Mouse (Mus musculus) adrenal gland (tissue): Measurements from ENCODE around the gene Erbb2.

Source experiments
- intact Hi-C: fragments of 180-260 bp; cut with DNase I; formaldehyde crosslinking; loops from one replicate; pipeline ENCODE4 v1.15.1; 2025

Erbb2 gene

GRCm38 (mm10) chr11:98385638-98386585 is 26.4 kb upstream of the Erbb2 start, which contains the start of gene Pnmt:
Gene Pnmt, plus strand, starts transcription at chr11:98386450.
- intact Hi-C loops: no loop called here

DNA sequence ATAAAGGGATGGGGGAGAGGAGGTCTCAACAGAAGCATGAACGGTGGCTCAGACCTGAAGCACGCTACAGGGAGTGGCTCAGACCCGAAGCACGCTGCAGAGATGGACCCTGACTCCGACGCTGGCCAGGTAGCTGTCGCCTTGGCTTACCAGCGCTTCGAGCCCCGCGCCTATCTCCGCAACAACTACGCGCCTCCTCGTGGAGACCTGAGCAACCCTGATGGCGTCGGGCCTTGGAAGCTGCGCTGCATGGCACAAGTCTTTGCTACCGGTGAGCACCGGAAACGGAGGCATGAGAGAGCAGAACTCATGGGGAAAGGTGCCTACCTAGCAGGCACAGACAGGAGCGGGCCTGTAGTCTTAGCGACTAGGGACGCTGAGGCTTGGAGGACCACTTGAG is 25.7 kb upstream of the Erbb2 start:
- intact Hi-C loops: no loop called here

DNA sequence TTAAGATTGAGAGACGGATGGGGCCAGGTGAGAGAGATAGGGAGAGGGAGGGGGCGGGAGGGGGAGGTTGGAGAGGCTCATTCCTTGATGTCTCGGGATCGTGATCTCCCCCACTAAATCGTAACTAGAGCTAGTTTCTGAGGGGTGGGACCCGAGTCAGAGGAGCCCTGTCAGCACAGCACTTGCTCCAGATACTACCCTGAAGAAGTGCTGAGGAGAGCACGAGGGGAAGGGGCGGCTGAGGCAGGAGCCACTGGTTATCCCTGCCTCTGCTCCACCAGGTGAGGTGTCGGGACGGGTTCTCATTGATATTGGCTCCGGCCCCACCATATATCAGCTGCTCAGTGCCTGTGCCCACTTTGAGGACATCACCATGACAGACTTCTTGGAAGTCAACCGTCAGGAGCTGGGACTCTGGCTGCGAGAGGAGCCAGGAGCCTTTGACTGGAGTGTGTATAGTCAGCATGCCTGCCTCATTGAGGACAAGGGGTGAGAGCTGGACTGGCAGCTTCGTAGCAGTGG is 25.2 kb upstream of the Erbb2 start:
- intact Hi-C loops: no loop called here

GRCm38 (mm10) chr11:98388282-98388681 is 24.0 kb upstream of the Erbb2 start:
- intact Hi-C loops: no loop called here

GRCm38 (mm10) chr11:98389221-98389780 is 23.0 kb upstream of the Erbb2 start:
- intact Hi-C loops: no loop called here

GRCm38 (mm10) chr11:98390141-98390540 is 22.1 kb upstream of the Erbb2 start:
- intact Hi-C loops: no loop called here

DNA sequence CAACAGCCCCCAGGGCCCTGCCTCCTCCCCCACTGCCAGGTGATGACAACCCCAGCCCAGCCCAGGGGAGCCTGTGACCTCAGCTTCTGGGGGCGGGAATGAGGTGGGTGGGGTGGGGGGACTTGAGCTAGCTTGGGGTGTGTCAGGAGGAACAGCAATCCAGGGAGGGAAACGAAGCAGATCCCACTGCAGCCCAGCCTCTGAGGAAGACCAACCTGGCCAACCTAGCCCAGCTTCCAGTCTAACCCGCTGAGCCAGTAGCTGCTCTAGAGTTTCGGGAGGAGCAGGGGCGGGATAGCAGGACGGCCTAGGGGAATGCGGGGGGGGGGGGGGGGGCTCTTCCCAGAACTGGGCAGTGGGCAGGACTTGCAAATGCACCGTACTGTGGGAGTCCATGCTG is 20.2 kb upstream of the Erbb2 start:
- intact Hi-C loops: no loop called here

DNA sequence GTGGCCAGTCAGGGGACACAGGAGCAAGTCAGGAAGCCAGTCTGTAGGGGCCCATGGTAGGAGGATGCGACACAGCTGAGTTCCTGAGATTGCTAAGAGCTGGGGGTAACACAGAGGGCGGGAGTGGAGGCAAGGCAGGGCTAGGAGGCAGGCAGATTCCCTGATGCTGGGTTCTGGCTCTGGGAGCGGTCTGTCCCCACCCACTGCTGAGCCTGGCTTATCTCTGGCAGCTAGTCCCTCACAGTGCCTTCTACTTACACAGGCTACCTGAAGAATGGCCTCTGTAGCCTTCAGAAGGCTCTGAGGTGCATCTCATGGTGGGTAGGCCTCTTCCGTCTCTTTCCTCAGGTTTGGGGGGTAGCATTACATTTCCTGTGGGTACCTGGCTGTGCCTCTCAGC is 19.6 kb upstream of the Erbb2 start:
- intact Hi-C loops: no loop called here

GRCm38 (mm10) chr11:98393317-98393716 is 19.0 kb upstream of the Erbb2 start:
- intact Hi-C loops: no loop called here

DNA sequence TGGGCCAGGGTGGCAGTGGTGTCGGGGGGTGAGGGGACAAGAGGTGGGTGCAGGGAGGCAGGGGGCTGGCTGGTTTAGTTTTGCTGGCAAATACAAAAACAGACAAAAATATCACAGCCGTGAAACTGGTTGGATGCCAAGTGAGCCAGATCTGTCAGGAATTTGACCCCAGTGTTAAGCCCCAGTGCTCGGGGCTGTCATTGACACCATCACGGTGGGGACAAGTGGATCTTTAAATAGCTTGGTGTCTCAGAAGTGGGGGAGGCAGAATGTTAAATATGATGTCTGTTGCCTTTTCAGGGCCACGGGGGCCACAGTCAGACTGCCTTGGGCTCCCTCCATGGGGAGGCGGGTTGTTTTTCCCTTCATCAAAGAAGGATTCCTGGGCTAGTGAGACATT is 18.0 kb upstream of the Erbb2 start:
- intact Hi-C loops: no loop called here

GRCm38 (mm10) chr11:98395041-98395440 is 17.2 kb upstream of the Erbb2 start:
- intact Hi-C loops: no loop called here

DNA sequence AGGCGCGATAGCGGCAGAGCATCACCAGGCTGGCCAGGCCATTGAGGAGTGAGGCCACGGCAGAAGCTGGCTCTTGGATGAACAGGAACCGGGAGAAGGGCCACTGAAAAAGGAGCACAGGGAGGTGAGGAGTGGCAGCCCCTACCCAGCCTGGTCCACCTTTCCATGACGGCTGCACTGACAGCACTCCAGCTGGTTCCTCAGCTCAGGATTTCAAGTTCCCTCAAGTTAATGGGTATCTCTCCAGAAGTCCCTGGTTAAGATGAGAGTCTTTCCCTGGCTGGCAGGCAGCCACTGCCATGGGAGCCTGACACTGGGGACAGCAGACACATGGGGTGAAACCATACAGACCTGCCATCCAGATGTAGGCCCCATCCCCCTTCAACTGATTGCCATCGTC is 14.3 kb upstream of the Erbb2 start:
- intact Hi-C loops: no loop called here

- intact Hi-C loops: no loop called here
These were observed 12.0 kb upstream of the Erbb2 start, which contains the start of gene Pgap3 for GRCm38 (mm10) chr11:98400161-98400726. Gene Pgap3, minus strand, starts transcription at chr11:98400490.

DNA sequence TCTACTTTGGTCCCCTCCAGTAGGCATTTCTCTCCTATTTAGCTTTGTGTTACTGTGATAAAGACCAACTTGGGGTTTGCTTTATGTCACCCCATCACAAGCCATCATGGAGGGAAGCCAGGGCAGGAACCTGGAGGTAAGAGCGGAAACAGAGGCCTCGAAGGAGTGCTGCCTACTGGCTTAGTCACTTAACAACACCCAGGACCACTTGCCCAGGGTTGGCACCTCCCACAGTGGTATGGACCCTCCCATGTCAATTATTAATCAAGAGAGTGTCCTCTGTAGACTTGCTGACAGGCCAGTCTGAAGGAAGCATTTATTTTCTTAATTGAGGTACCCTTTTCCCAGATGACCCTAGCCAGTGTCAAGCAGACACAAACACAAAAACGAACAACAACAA is 11.5 kb upstream of the Erbb2 start:
- intact Hi-C loops: no loop called here

- intact Hi-C loops: no loop called here
These were observed 5.6 kb upstream of the Erbb2 start for GRCm38 (mm10) chr11:98406621-98407020.

DNA sequence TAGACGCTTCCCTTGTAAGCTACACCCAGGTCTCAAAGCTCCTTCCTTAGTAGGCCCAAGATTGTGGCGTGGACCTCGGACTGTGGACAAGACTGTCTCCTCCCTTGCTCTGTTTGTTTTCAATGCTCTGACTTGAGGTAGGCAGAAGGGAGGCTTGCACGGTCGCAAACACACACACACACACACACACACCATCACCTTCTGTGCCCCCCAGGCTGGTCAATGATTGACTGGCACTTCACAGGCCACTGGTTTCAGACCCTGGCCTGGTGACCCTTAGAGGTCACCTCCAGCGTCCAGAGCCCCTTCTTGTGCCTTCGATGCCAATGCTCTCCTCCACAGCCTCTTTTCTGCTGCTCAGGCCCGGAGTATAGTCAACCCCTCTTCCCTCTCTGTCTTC is 3.4 kb upstream of the Erbb2 start:
- intact Hi-C loops: no loop called here

GRCm38 (mm10) chr11:98409341-98409822 is 2.9 kb upstream of the Erbb2 start:
- intact Hi-C loops: no loop called here

DNA sequence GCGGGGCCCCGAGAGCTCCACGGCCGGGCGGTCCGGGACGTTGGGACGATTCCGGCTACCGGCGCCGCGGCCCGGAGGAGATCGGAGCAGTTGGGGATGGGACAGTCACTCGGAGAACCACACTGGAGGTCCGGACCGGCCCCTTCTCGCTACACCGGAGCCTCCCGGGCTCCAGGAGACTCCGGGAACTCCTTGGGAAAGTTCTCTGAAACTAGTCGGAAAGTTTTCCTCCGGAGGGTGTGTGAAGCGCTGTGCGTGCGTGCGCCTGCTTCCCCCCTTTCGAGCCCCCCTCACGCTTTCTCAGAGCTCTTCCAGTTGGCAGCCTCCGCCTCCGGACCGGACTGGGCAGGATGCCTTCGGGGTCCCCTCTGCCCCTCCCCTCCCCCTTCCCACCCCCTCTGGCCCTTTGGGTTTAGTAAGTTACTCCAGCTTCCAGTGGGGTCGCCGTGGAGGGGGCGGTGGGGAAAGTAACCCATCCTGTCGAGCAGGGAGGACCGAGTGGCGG is 579 bp downstream of the Erbb2 start:
- intact Hi-C loops: loop anchor here (2.0 kb wide), 1 partner anchor 24 kb away; no protein-coding TSS in a partner anchor

GRCm38 (mm10) chr11:98413731-98414130 is 1.5 kb downstream of the Erbb2 start:
- intact Hi-C loops: loop anchor here (2.0 kb wide), 1 partner anchor 23 kb away; no protein-coding TSS in a partner anchor

DNA sequence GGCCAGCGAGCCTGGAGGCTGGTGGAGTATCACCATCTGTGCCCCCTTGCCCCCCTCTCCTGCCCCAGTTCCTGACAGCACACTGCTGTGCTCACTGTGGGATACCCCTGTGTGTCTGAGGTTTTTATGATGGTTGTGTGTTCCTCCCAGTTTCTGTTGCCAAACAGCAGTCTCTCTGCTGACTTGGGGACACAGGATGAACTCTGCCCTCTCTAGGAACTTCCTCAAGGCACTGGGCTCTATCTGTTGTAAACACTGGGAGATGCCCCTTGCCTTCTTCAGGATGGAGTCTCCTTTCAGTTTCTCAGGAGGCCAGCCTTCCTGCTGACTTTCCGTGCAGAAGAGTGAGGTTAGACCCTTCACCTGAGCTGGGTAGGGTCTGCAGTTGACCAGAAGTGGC is 1.9 kb downstream of the Erbb2 start:
- intact Hi-C loops: no loop called here

DNA sequence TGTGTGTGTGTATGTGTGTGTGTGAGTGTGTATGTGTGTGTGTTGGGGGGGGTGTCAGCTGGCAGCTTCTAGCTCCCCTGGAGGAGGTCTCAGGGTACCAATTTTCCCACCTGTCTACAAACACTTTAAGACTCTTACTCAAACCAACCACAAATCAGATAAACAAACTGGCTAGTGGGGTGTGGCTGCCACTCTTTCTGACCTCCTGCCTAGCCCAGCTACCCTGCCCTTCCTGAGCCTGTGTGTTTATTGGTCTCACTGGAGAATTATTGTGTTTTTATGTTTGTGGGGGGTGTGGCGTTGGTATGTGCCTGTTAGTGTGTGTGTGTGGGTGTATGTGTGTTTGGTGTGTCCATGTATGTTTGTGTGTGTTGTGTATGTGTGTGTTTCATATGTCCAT is 4.8 kb downstream of the Erbb2 start:
- intact Hi-C loops: no loop called here

DNA sequence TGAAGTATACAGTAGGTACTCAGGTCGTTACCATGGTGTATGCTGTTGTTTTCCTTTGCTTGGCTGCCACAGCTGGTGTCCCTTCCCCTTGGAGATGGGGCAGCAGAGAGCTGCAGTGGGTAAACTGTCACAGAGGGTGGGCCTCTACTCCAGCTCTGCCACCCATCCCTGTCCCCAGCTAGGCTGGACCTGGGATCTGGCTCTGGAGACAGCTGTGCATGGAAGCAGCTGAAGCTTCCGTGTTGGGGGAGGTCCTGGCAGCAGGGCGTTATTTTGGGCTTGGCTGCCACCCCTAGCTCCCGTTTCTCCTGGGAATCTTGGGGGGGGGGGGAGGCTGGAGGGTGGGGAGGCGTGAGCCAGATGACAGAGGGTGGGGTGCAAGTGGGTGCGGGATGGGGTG is 6.0 kb downstream of the Erbb2 start:
- intact Hi-C loops: no loop called here
